Mouse (Mus musculus) stomach, postnatal 0 days (tissue): ENCODE data around the gene Slc15a3. TPM values are rescaled to one million over a fixed set of nuclear protein-coding genes. Genes with fewer than 3 reads are reported as not detected.

Experiments
- ATAC-seq: fragments of 200-750 bp; cut with Nextera tagmentation; 2 replicates; pipeline ENCODE4 v1.8.0; 2017; ENCODE audit not compliant: low FRiP score, low TSS enrichment
- DNase-seq: peaks from one replicate; pipeline ENCODE4 v3.0.0-alpha.2; 2016; ENCODE audit warnings: low spot score
- H3K27ac ChIP-seq: fragments of 300-500 bp; sonication (generic); replicated peaks from 2 replicates; pipeline ENCODE4 v1.5.1; 2014; ENCODE audit warnings: mild to moderate bottlenecking, control low read depth
- H3K27me3 ChIP-seq: fragments of 300-500 bp; sonication (generic); 2 replicates; pipeline ENCODE4 v1.6.1; 2014; ENCODE audit warnings: low read length; ENCODE audit not compliant: control insufficient read depth, insufficient read depth
- H3K36me3 ChIP-seq: fragments of 300-500 bp; sonication (generic); 2 replicates; pipeline ENCODE4 v1.6.1; 2014; ENCODE audit warnings: low read length, mixed read lengths; ENCODE audit not compliant: control insufficient read depth, insufficient read depth
- H3K4me1 ChIP-seq: fragments of 300-500 bp; sonication (generic); replicated peaks from 2 replicates; pipeline ENCODE4 v1.6.1; 2014; ENCODE audit warnings: antibody characterized with exemption; ENCODE audit not compliant: control insufficient read depth, insufficient read depth
- H3K4me2 ChIP-seq: fragments of 300-500 bp; sonication (generic); replicated peaks from 2 replicates; pipeline ENCODE4 v1.6.1; 2014; ENCODE audit warnings: low read depth, mild to moderate bottlenecking, control low read depth, moderate library complexity
- H3K4me3 ChIP-seq: fragments of 300-500 bp; sonication (generic); 2 replicates; pipeline ENCODE4 v1.5.1; 2014; ENCODE audit warnings: low read depth, low read length, control low read depth
- H3K9ac ChIP-seq: fragments of 300-500 bp; sonication (generic); 2 replicates; pipeline ENCODE4 v1.6.1; 2014; ENCODE audit warnings: mild to moderate bottlenecking, low read length, control low read depth, mixed read lengths
- H3K9me3 ChIP-seq: fragments of 300-500 bp; sonication (generic); 2 replicates; pipeline ENCODE4 v1.6.1; 2016; ENCODE audit warnings: low read length; ENCODE audit not compliant: control insufficient read depth
- CTCF ChIP-seq: IDR thresholded peaks from 2 replicates; pipeline ENCODE4 v1.5.1; 2016; ENCODE audit warnings: antibody characterized with exemption, low read depth, mild to moderate bottlenecking, moderate library complexity
- EP300 ChIP-seq: optimal IDR thresholded peaks from 2 replicates; pipeline ENCODE3; 2016; ENCODE audit warnings: antibody characterized with exemption
- WGBS: fragments of 180-500 bp; shearing (Covaris S2); extraction: QIAGEN DNeasy Blood & Tissue Kit; methylation state at CpG from one replicate; pipeline ENCODE4 v1.1.7; 2014; 5-methylcytosine and 5-hydroxymethylcytosine counted together
- polyA plus RNA-seq: library from polyadenylated mRNA; unstranded; fragments of >200 nt; fragmentation: Nextera tagmentation; extraction: Ambion mirVana; gene quantifications from 2 replicates; pipeline ENCODE4 v1.2.1, GENCODE M21; 2015

Slc15a3 gene
- polyA plus RNA-seq, 1 experiment from 2014 or later: 5.2 TPM

DNA sequence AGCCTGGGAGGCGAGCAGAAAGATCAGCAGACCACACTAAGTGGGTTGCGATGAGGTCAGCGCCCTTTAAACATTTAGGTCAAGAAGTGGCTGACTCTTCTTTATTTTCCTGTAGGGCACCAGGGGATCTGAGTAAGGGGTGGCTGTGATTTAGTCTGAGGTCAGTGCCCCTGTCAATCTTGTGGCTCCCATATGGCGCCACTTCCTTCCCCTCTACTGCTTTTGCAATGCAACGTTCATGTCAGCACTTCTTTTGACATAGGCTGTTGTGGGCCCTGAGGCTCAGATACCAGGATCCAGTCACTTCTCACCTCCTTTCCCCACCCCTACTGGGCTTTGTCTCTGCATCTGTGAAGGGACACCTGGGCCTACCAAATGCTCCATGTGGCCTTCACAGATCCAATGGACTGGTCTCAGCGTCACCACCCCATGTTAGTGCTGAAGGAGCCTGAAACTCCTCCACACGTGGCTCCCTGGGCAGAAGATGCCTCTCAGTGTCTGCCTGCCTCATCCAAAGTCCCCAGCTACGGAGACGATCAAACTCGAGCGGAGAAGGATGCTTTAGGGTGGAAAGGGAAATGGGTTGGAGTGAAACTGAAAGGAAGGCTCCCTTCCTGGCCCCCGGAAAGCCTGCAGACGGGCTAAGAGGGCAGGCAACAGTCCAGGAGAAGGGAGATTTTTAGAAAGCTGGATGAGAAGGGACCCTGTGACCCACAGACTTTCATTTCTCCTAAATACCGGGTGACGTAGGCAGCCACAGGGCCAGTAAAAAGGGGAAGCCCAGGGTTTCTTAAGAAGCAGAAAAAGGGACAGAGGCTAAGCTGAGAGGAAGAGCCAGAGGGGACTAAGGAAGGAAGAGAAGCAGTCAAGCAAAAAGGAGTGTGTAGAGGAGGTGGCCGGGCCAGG is 2.4 kb downstream of the Slc15a3 start:
- no peaks in the 10 kb centered on the region for H3K9me3 ChIP-seq

DNA sequence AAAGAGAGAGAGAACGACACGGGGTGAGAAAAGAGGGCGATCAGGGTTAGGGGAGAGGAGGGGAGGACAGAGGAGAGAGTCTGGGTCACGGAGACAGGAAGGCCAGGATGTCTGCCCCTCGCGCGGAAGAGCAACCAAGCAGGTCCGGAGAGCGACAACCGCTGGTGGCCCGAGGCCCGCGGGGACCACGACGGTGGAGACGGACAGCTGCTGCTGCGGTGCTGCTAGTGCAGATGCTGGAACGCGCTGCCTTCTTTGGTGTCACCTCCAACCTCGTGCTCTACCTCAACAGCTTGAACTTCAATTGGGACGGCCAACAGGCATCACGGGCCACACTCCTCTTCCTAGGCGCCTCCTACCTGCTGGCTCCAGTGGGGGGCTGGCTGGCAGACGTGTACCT is 3.4 kb downstream of the Slc15a3 start:
- Histone ChIP-seq H3K36me3 (no peaks in the 10 kb centered on the region), H3K27me3 (no peaks in the 10 kb centered on the region), H3K4me3 (no peak overlapping the region), H3K27ac (no peak overlapping the region), H3K9me3 (no peaks in the 10 kb centered on the region), H3K4me1 (no peaks in the 10 kb centered on the region; the same call in 1 of the 2 replicates), H3K9ac (no peak overlapping the region; the same call in 1 of the 2 replicates), H3K4me2 (no peak overlapping the region; the same call in 1 of the 2 replicates)
- WGBS: 56% methylated on average over 24 of the region's 24 CpGs
- no peak for TF ChIP-seq EP300
- no peak for TF ChIP-seq CTCF
- no peak for DNase-seq
- ATAC-seq: no peak

More for the DNA sequence above, 2.4 kb downstream of the Slc15a3 start:
- H3K27ac ChIP-seq: peak overlapping the region; percentile 45; the same call in 1 of the 2 replicates
- no peaks in the 10 kb centered on the region for H3K27me3 ChIP-seq
- 57% methylated on average over 16 of the region's 16 CpGs for WGBS
- H3K4me3 ChIP-seq: no peak overlapping the region
- H3K4me1 ChIP-seq: no peaks in the 10 kb centered on the region; the same call in 1 of the 2 replicates
- no peaks in the 10 kb centered on the region for H3K36me3 ChIP-seq
- H3K4me2 ChIP-seq: no peak overlapping the region; the same call in 1 of the 2 replicates
- ATAC-seq (peak; percentile 38; the same call in 1 of the 2 replicates), DNase-seq (no peak)
- no peak overlapping the region for H3K9ac ChIP-seq
- TF ChIP-seq EP300 (no peak), CTCF (no peak)

DNA sequence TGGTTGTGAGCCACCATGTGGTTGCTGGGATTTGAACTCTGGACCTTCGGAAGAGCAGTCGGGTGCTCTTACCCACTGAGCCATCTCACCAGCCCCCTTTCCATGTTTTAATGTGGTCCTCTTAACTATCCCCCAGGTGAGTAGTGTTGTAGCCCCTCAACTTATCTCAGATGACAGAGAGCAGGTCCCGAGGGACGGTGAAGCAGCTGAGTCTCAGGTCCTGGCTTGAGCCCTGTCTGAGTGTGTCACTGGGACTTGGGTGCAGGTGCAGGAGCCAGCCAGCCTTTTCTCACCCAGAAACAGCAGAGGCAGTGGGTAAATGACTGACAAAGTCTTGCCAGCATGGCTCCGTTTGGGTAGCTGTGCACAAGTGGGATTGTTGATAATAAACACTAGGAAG is 4.7 kb downstream of the Slc15a3 start:
- Histone ChIP-seq H3K9me3 (no peaks in the 10 kb centered on the region), H3K36me3 (no peaks in the 10 kb centered on the region), H3K27ac (no peak overlapping the region), H3K4me3 (no peak overlapping the region), H3K9ac (no peak overlapping the region), H3K27me3 (no peaks in the 10 kb centered on the region), H3K4me2 (no peak overlapping the region), H3K4me1 (no peaks in the 10 kb centered on the region; the same call in 1 of the 2 replicates)
- DNase-seq (no peak), ATAC-seq (no peak)
- WGBS: 86% methylated on average over 4 of the region's 5 CpGs
- TF ChIP-seq EP300: no peak
- no peak for TF ChIP-seq CTCF

DNA sequence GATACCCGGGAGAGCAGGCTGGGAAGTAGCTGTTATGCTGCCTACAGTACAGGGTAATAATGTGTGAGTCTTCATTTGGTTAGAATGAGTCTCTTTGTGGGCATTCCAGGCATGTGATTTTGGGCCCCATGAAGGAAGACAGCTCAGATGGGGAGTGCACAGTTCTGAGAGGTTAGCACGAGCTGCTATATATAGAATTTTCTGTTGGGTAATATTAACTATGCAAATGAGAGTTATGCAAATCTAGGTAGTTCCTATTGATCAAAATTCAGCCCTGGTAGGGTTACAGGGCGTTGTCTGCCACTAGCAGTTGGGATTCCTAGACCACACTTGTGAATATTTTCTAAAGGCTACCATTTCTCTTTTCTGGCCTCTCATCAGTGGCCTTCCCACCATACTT is 5.9 kb downstream of the Slc15a3 start:
- Histone ChIP-seq H3K9ac (no peak overlapping the region), H3K36me3 (no peaks in the 10 kb centered on the region), H3K27me3 (no peaks in the 10 kb centered on the region), H3K4me1 (no peaks in the 10 kb centered on the region; the same call in 1 of the 2 replicates), H3K4me2 (no peak overlapping the region), H3K27ac (no peak overlapping the region), H3K9me3 (no peaks in the 10 kb centered on the region), H3K4me3 (no peak overlapping the region)
- DNase-seq (no peak), ATAC-seq (no peak)
- WGBS: 82% methylated on average over 3 of the region's 3 CpGs
- TF ChIP-seq CTCF (no peak), EP300 (no peak)

DNA sequence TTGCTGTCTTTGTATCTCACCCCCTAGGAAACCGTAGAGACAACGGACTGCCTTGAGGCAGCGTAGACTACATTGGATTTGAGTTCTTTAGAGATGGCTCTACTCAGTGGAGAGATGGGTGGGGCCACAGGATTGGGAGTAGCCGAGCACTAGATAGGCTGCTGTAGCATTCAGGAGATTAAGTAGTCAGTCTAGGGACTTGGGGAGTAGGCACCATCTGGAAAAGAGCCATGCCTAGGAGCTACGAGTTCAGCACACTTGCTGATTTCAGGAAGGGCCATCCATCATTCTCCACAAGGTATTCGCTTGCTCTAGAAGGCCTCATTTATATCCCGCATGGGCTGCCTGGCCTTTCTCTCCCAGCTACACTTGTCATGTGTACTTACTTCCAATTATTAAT is 6.6 kb downstream of the Slc15a3 start:
- H3K4me2 ChIP-seq: no peak overlapping the region
- no peaks in the 10 kb centered on the region for H3K27me3 ChIP-seq
- H3K27ac ChIP-seq: no peak overlapping the region; the same call in 1 of the 2 replicates
- ATAC-seq (no peak), DNase-seq (no peak)
- no peaks in the 10 kb centered on the region for H3K9me3 ChIP-seq
- H3K36me3 ChIP-seq: no peaks in the 10 kb centered on the region
- no peak for TF ChIP-seq EP300
- no peak for TF ChIP-seq CTCF
- no peak overlapping the region for H3K4me3 ChIP-seq
- no peaks in the 10 kb centered on the region; the same call in 1 of the 2 replicates for H3K4me1 ChIP-seq
- 53% methylated on average over 7 of the region's 7 CpGs for WGBS
- no peak overlapping the region for H3K9ac ChIP-seq
